Mouse (Mus musculus): ENCODE measurements around the gene Glcci1. TPM values are rescaled to one million over a fixed set of nuclear protein-coding genes. Genes with fewer than 3 reads are reported as not detected.
A peak's percentile ranks its signal among the peaks of the same experiment; 100 is the strongest.

Glcci1 gene
- 12.4 and 13.4 TPM in 2 replicates for polyA plus RNA-seq (2012; rRNA removed)

GRCm38 (mm10) chr6:8509551-8509950 lies at the start of gene Glcci1:
Gene Glcci1, plus strand, starts transcription at chr6:8509600.
- DNase-seq (ENCODE audit: extremely low spot score in 1 of 2, low spot score in 1 of 2): peak in 1 of 2 experiments; percentile 68

- no peak for DNase-seq (ENCODE audit: extremely low spot score in 1 of 2, low spot score in 1 of 2)
Measured at GRCm38 (mm10) chr6:8462447-8462846, 47.0 kb upstream of the Glcci1 start.

DNA sequence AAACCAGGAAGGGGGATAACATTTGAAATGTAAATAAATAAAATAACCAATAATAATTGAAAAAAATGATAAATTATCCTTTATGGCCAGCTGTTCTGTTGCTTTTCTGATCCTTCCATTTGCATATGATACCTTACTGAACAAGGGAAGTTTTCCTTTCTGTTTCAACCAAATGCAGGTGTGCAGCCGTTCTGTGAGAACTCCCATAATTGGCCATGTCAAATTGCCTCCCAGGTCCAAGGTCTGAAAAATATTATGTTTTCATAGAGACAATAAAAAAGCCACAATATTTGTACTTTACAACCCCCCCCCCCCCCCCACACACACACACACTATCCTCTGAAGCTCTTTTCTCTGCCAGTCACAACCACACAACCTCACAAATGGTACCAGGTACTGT lies 44.0 kb upstream of the Glcci1 start:
- no peak for DNase-seq (ENCODE audit: extremely low spot score in 1 of 2, low spot score in 1 of 2)

DNA sequence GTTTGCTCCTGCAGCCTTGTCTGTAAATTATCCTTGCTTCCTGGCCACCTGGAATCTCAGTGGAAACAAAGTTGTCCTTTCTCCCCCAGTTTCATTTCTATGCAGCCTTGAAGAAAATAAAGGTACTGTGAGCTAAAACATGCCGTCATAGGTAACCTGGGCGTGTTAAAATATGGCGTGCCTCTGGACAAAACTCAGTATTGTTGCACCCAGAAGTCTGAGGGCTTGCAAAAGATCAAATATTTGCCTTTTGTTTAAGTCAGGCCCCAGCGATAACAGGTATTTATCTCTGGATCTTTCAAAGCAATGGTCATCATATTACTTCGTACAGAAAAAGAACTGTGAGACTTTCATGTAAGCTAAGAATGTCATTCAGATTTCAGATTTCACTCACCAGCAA lies 43.4 kb upstream of the Glcci1 start:
- no peak for DNase-seq (ENCODE audit: extremely low spot score in 1 of 2, low spot score in 1 of 2)

GRCm38 (mm10) chr6:8467667-8468337 lies 41.6 kb upstream of the Glcci1 start:
- no peak for DNase-seq (ENCODE audit: extremely low spot score in 1 of 2, low spot score in 1 of 2)

- no peak for DNase-seq (ENCODE audit: extremely low spot score in 1 of 2, low spot score in 1 of 2)
Measured at GRCm38 (mm10) chr6:8469918-8470317, 39.5 kb upstream of the Glcci1 start.

DNA sequence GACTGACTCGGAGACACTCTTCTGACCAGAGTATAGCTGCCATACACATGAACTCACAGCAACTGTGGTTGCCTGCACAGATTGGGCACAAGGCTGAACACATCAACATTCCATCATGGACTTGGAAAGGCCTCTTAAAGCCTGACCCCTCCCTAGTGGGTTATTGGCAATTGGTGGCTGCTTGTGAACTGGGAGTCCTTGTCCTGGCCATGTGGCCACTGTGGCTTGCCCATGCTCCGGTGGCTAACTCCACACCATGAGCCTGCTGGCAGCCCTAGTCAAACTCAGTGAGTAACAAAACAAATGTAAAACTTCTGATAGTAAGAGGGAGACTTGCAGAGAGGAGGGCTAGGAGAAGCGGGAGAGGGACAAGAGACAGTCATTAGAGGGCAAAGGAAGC lies 37.3 kb upstream of the Glcci1 start:
- no peak for DNase-seq (ENCODE audit: extremely low spot score in 1 of 2, low spot score in 1 of 2)

- DNase-seq (ENCODE audit: extremely low spot score in 1 of 2, low spot score in 1 of 2): no peak
Measured at GRCm38 (mm10) chr6:8472915-8473314, 36.5 kb upstream of the Glcci1 start.

DNA sequence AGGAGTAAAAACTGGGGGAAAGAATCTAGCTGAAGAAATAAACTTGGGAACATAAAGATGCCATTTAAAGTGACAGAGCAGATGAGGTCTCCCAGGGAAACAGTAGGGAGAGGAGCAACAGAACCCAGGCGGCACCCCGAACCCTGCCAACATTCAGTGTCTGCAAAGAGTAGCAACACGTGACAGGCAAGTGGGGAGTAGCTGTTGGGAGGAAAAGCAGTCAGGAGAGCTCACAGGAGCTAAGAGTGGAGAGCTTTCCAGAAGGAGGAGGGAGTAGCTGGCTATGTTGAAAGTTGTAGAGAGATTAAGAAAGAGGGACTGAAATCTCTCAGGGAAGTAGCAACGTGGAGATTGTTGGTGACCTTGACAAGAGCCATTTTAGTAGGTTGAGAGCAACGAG lies 35.9 kb upstream of the Glcci1 start:
- DNase-seq (ENCODE audit: extremely low spot score in 1 of 2, low spot score in 1 of 2): peak in 1 of 2 experiments; percentile 16

DNA sequence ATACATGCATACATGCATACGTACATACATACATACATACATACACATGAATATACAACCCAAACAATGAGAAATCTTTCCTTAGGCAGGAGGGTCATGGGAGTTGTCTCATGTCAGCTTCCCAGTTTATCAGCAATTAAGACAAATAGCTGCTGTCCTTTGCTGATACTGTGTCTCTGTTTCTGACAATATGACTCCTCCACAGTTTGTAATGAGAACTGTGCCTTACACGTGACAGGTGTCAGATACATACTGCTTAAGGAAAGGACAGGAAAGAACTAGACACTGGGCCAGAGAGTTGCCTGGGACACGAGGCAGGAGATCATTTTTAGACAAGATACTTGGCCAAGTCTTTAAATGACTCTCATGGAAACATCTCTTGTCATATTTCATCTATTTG lies 35.1 kb upstream of the Glcci1 start:
- no peak for DNase-seq (ENCODE audit: extremely low spot score in 1 of 2, low spot score in 1 of 2)

DNA sequence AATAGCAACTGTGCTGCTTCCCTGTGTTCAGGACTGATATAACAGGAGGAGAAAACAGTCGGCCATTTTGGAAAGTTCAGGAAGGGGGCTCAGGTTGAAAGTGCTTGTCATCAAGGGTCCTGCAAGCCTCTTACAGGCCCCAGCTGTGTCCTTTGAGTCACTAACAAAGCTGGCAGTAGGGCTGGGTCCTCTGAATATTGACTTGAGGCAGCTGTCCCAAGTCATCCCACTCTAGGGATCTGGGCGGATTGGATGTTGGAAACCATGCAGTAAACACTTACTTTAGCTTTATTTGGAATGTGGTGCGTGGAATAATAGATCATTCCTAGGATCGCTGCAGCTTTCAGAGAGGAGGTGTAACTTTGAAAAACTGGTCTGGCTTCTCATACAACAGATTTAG lies 34.6 kb upstream of the Glcci1 start:
- DNase-seq (ENCODE audit: extremely low spot score in 1 of 2, low spot score in 1 of 2): no peak

GRCm38 (mm10) chr6:8479176-8479575 lies 30.2 kb upstream of the Glcci1 start:
- DNase-seq (ENCODE audit: extremely low spot score in 1 of 2, low spot score in 1 of 2): no peak

DNA sequence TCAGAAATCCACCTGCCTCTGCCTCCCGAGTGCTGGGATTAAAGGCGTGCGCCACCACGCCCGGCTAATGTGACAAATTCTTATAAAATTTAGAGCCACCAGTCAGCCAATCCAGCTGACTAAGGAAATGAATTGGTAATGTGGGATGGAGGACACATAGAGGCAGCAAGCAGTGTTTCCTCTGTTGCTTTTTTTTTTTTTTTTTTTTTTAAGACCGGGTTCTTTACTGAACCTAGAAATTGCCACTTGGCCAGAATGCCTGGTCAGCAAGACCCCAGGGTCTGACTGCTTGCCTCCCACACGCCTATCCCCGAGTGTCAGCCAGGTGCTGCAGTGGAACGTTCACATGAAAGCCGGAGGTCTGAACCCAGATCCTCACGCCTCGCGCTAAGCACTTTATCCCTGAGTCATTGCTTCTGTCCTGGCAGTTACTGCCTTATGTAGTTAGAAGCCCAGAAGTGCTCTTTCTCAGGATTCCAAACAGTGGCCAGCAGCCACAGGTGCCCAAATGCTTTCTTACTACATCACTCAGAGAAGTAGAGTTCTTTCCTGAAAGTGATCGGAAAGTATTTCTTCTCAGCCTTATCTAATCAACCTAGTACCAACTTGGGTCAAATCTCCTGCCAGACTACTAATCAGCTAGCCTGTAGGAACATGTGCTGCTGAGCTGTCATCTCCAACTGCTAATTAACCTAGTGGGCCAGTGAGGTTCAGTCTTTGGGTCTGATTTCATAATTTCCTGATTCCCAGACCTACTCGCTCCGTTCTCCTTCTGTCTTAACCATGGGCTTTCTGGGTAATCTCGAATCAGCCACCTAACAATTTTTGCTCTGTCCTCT lies 24.7 kb upstream of the Glcci1 start:
- DNase-seq (ENCODE audit: extremely low spot score in 1 of 2, low spot score in 1 of 2): no peak

DNA sequence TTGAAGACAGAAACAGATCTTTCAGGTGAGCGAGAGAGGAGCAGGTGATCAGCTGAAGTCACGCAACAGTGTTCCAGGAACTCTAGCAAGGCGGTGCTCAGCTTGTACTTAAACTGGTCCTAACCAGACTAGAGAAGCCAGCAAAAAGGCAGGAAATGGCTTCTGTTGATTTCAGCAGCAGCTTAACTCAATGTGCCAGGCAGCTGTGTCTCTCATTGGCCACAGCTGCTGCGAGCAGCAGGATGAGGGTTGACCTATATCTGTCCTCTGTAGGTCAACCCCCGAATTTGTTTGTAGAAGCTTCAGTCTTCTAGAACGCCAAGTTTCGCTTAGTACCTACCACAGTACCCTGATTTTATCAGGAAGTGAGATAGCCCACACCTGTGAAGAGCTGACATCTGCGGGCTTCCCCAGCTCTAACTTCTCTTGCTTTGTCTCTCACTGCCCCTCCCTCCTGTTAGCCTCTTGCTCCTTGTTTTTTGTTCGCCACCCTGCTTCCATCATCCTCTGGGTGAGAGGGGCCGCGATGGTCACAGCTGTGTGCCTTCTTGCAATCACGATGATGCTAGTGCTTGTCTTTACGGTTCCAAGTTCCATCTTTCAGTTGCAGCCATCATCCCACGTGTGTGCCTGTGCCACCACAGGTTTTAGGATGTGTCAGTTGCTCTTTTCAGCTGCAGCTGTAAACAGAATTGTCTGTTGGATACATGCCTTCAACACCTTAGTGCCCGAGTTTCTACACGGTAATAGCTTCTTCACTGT lies 23.8 kb upstream of the Glcci1 start:
- no peak for DNase-seq (ENCODE audit: extremely low spot score in 1 of 2, low spot score in 1 of 2)

GRCm38 (mm10) chr6:8486391-8487043 lies 22.9 kb upstream of the Glcci1 start:
- DNase-seq (ENCODE audit: extremely low spot score in 1 of 2, low spot score in 1 of 2): no peak

GRCm38 (mm10) chr6:8487044-8487853 lies 22.2 kb upstream of the Glcci1 start:
- DNase-seq (ENCODE audit: extremely low spot score in 1 of 2, low spot score in 1 of 2): no peak

DNA sequence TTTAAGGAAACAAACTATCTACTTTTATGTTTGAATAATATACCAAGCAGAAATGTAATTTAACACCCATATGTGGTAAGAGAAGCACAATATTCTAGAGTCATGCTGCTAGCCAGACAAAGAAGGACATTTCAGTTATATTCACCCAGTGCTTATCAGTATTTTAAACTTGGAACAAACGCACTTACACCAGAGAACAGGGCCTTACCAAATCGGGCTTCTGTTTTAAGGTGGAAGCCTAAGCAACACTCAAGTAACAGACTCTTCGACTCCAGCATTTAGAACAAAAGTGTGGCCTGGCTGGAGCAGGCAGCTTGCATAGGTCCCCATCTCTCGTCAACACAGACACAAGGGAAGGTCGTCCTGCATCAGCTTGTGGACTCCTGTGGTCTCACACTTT lies 21.2 kb upstream of the Glcci1 start:
- no peak for DNase-seq (ENCODE audit: extremely low spot score in 1 of 2, low spot score in 1 of 2)

GRCm38 (mm10) chr6:8489266-8489665 lies 20.1 kb upstream of the Glcci1 start:
- DNase-seq (ENCODE audit: extremely low spot score in 1 of 2, low spot score in 1 of 2): no peak

- no peak for DNase-seq (ENCODE audit: extremely low spot score in 1 of 2, low spot score in 1 of 2)
Measured at GRCm38 (mm10) chr6:8489938-8490585, 19.3 kb upstream of the Glcci1 start.

All from frontal cortex, adult 2 months (tissue).